17 mouse cellular contexts compared by ENCODE assay signal in genomic region chr6:90615362-90615761, GRCm38 (mm10). TPM values are rescaled to one million over a fixed set of nuclear protein-coding genes. Genes with fewer than 3 reads are reported as not detected.
A peak's percentile ranks its signal among the peaks of the same experiment; 100 is the strongest.
DNase-seq lines count a peak whose midpoint lies in the region; ATAC-seq lines count a peak whose summit lies in the region.
"Had no signal": no experiment of that assay in that cellular context is flagged by ENCODE, and none has a peak within 500 bp of the region (broad histone marks: within the 10 kb centered on the region; RNA-seq: fewer than 3 reads in every experiment).

No protein-coding gene starts in this region.

- DNase-seq in heart, embryonic 10.5 days (ENCODE audit: low spot score), result no peak
- no peak for DNase-seq in heart, adult 8-10 months (ENCODE audit: low spot score)
- no peak for DNase-seq in liver, embryonic 11.5 days (ENCODE audit: low spot score)
- DNase-seq in adrenal gland, postnatal 36 days, result peak; percentile 69 to 72
- DNase-seq in frontal cortex, postnatal 25 days (ENCODE audit: low spot score in 2 of 2), result no peak
- DNase-seq: cerebellum, postnatal 14 days; kidney, postnatal 14 days; lung, postnatal 10 days; thymus, adult 18-20 months had no signal

- peaks cover 68% of the 10 kb centered on the region for H3K4me1 ChIP-seq in heart, embryonic 10.5 days
- H3K4me1 ChIP-seq in liver, embryonic 15.5 days (replicated peaks), result peaks cover 78% of the 10 kb centered on the region
- peaks cover 29% of the 10 kb centered on the region for H3K4me1 ChIP-seq in liver, embryonic 11.5 days (replicated peaks; ENCODE audit: control insufficient read depth, insufficient read depth, low read length)
- H3K4me1 ChIP-seq in heart, embryonic 16.5 days (ENCODE audit: control insufficient read depth, insufficient read depth, low read length), result peaks cover 47% of the 10 kb centered on the region
- H3K4me1 ChIP-seq: intestine, embryonic 15.5 days had no signal

- H3K27me3 ChIP-seq in heart, embryonic 10.5 days (ENCODE audit: insufficient read depth, poor library complexity, severe bottlenecking), result 0 out of 2 replicates have a peak, but pooled peaks cover 4% of the 10 kb centered on the region
- no peaks in the 10 kb centered on the region for H3K27me3 ChIP-seq in liver, embryonic 15.5 days
- no peaks in the 10 kb centered on the region for H3K27me3 ChIP-seq in liver, embryonic 11.5 days (replicated peaks; ENCODE audit: control insufficient read depth, insufficient read depth, low read length)
- no peaks in the 10 kb centered on the region for H3K27me3 ChIP-seq in heart, embryonic 16.5 days (ENCODE audit: control insufficient read depth, insufficient read depth, low read length)
- H3K27me3 ChIP-seq: intestine, embryonic 15.5 days; limb, embryonic 15.5 days had no signal

- H3K9ac ChIP-seq in liver, embryonic 15.5 days, result no peak overlapping the region
- H3K9ac ChIP-seq in liver, embryonic 11.5 days (ENCODE audit: low read depth, low read length), result no peak overlapping the region
- peak overlapping the region; percentile 24; the same call in 1 of the 2 replicates for H3K9ac ChIP-seq in heart, embryonic 16.5 days (ENCODE audit: low read length)
- H3K9ac ChIP-seq: intestine, embryonic 15.5 days; limb, embryonic 15.5 days had no signal

- peak overlapping the region; percentile 86 for H3K27ac ChIP-seq in heart, embryonic 10.5 days
- peak overlapping the region; percentile 41 for H3K27ac ChIP-seq in liver, embryonic 15.5 days (replicated peaks)
- H3K27ac ChIP-seq in liver, embryonic 11.5 days (ENCODE audit: low read depth, low read length), result no peak overlapping the region
- H3K27ac ChIP-seq in heart, embryonic 16.5 days (ENCODE audit: low read length), result peak overlapping the region; percentile 90
- H3K27ac ChIP-seq: intestine, embryonic 15.5 days; limb, embryonic 15.5 days had no signal

- H3K36me3 ChIP-seq in heart, embryonic 10.5 days, result no peaks in the 10 kb centered on the region
- H3K36me3 ChIP-seq in liver, embryonic 15.5 days (replicated peaks), result peaks cover 8% of the 10 kb centered on the region; the same call in 1 of the 2 replicates
- H3K36me3 ChIP-seq in liver, embryonic 11.5 days (ENCODE audit: control insufficient read depth, insufficient read depth, low read length), result no peaks in the 10 kb centered on the region
- no peaks in the 10 kb centered on the region for H3K36me3 ChIP-seq in heart, embryonic 16.5 days (ENCODE audit: control insufficient read depth, insufficient read depth)
- H3K36me3 ChIP-seq: hindbrain, embryonic 10.5 days; intestine, embryonic 15.5 days; limb, embryonic 15.5 days; midbrain, embryonic 10.5 days had no signal

- H3K9me3 ChIP-seq in heart, embryonic 10.5 days, result no peaks in the 10 kb centered on the region
- no peaks in the 10 kb centered on the region for H3K9me3 ChIP-seq in liver, embryonic 15.5 days (replicated peaks)
- H3K9me3 ChIP-seq in liver, embryonic 11.5 days (ENCODE audit: control insufficient read depth, low read length), result no peaks in the 10 kb centered on the region
- no peaks in the 10 kb centered on the region for H3K9me3 ChIP-seq in heart, embryonic 16.5 days (replicated peaks; ENCODE audit: control insufficient read depth, low read length)
- H3K9me3 ChIP-seq: hindbrain, embryonic 10.5 days; intestine, embryonic 15.5 days; limb, embryonic 15.5 days; midbrain, embryonic 10.5 days had no signal

- no peak overlapping the region for H3K4me3 ChIP-seq in heart, embryonic 10.5 days
- no peak overlapping the region for H3K4me3 ChIP-seq in liver, embryonic 15.5 days (replicated peaks)
- no peak overlapping the region for H3K4me3 ChIP-seq in liver, embryonic 11.5 days (ENCODE audit: low read depth, low read length)
- H3K4me3 ChIP-seq in heart, embryonic 16.5 days (ENCODE audit: low read length), result no peak overlapping the region
- H3K4me3 ChIP-seq: erythroblast, embryonic 14.5 days; hindbrain, embryonic 10.5 days; intestine, embryonic 15.5 days; limb, embryonic 15.5 days; midbrain, embryonic 10.5 days; myocyte had no signal

- ATAC-seq in liver, embryonic 15.5 days (ENCODE audit: insufficient read depth), result no peak
- no peak for ATAC-seq in liver, embryonic 11.5 days (replicated peaks; ENCODE audit: low FRiP score)
- no peak for ATAC-seq in heart, embryonic 16.5 days (replicated peaks; ENCODE audit: extremely low read depth, insufficient read depth, low FRiP score)
- ATAC-seq: intestine, embryonic 15.5 days had no signal

- no peak overlapping the region for H3K4me2 ChIP-seq in liver, embryonic 15.5 days
- H3K4me2 ChIP-seq in liver, embryonic 11.5 days, result no peak overlapping the region
- H3K4me2 ChIP-seq in heart, embryonic 16.5 days (ENCODE audit: low read depth, low read length), result no peak overlapping the region
- H3K4me2 ChIP-seq: intestine, embryonic 15.5 days; limb, embryonic 15.5 days had no signal

- WGBS in heart, embryonic 10.5 days, result 77% methylated on average over 7 of the region's 7 CpGs
- WGBS in liver, embryonic 15.5 days (ENCODE audit: insufficient replicate concordance), result 63% methylated on average over 7 of the region's 7 CpGs
- 78% methylated on average over 7 of the region's 7 CpGs for WGBS in liver, embryonic 11.5 days
- WGBS in heart, embryonic 16.5 days, result 63% methylated on average over 7 of the region's 7 CpGs

RNA-seq across cellular contexts. Expression of gene Slc41a3, which starts 10.8 kb away (rescaled TPM):
- 8.2 and 9.4 TPM in 2 replicates for polyA plus RNA-seq in heart, embryonic 10.5 days (2016; fragmentation: Nextera tagmentation; extraction: Ambion mirVana)
- 10 to 100 TPM; 48.1 to 98.4 (median 78.7) TPM for total RNA-seq in heart, adult 8-10 months (2022)
- polyA plus RNA-seq in liver, embryonic 15.5 days (2015; fragmentation: Nextera tagmentation; extraction: Ambion mirVana), result 41.3 and 46.3 TPM in 2 replicates
- polyA plus RNA-seq in liver, embryonic 11.5 days (2014; fragmentation: Nextera tagmentation; extraction: Ambion mirVana), result 43.0 and 46.2 TPM in 2 replicates
- 10 to 100 TPM; 25.5 to 70.3 TPM for total RNA-seq in adrenal gland, postnatal 36 days (2021)
- 10.0 and 11.9 TPM in 2 replicates for polyA plus RNA-seq in heart, embryonic 16.5 days (2015; fragmentation: Nextera tagmentation; extraction: Ambion mirVana)

Comparison
In these comparisons a context has a peak if more than half of its experiments do, and no peak if none do; other contexts are left out.
1. DNase-seq: peak in adrenal gland, postnatal 36 days (2 of 2); none in heart, embryonic 10.5 days (single experiment), heart, adult 8-10 months (single experiment), liver, embryonic 11.5 days (single experiment) and frontal cortex, postnatal 25 days (0 of 2).